Mouse (Mus musculus) cerebellum, postnatal 4 days (tissue): ENCODE results near the gene Ank.

Experiments
- DNase-seq, 2 experiments: peaks; one replicate each; pipeline ENCODE4 v3.0.0; 2022; ENCODE audit warnings: low spot score in 2 of 2, mixed read lengths in 1 of 2

Ank gene

GRCm38 (mm10) chr15:27633941-27634900, 167.7 kb downstream of the Ank start:
- no peak for DNase-seq

- no peak for DNase-seq
Measured at GRCm38 (mm10) chr15:27641171-27641570, 174.7 kb downstream of the Ank start.

GRCm38 (mm10) chr15:27642895-27643294, 176.4 kb downstream of the Ank start:
- DNase-seq, result no peak
